Mouse (Mus musculus): Measurements from ENCODE around the gene Lrrc51. TPM values are rescaled to one million over a fixed set of nuclear protein-coding genes. Genes with fewer than 3 reads are reported as not detected.

Lrrc51 gene
- 4.7 TPM for polyA plus RNA-seq (2017; shearing (Covaris generic))

GRCm38 (mm10) chr7:101933751-101934240 lies at the start of gene Lrrc51, which contains the start of gene Numa1:
Gene Lrrc51 (minus strand): TSS chr7:101933895.
Gene Numa1 (plus strand): TSS chr7:101934111.

GRCm38 (mm10) chr7:101906287-101906681 lies 27.4 kb downstream of the Lrrc51 start, which contains the start of gene Tomt:
Gene Tomt (minus strand): TSS chr7:101906359.

GRCm38 (mm10) chr7:101905561-101906286 lies 28.0 kb downstream of the Lrrc51 start, which contains the start of gene Lamtor1:
Gene Lamtor1 (plus strand): TSS chr7:101905904.

GRCm38 (mm10) chr7:101870629-101871028 lies 63.1 kb downstream of the Lrrc51 start, which contains the start of gene Folr1:
Gene Folr1 (minus strand): TSS chr7:101870788.

GRCm38 (mm10) chr7:101863415-101863814 lies 70.3 kb downstream of the Lrrc51 start, which contains the start of gene Anapc15:
Gene Anapc15 (plus strand): TSS chr7:101863715.

Other genes with a start within 250 kb of the Lrrc51 start
- not detected for gene Phox2a, start 115.6 kb downstream of the Lrrc51 start, polyA plus RNA-seq (2017; shearing (Covaris generic))
- gene Inppl1, start 95.7 kb downstream of the Lrrc51 start, polyA plus RNA-seq (2017; shearing (Covaris generic)), result 10.6 TPM
- gene Folr2, start 76.7 kb downstream of the Lrrc51 start, polyA plus RNA-seq (2017; shearing (Covaris generic)), result not detected
- gene Anapc15, start 70.2 kb downstream of the Lrrc51 start, polyA plus RNA-seq (2017; shearing (Covaris generic)), result 43.1 TPM
- not detected for gene Folr1, start 63.1 kb downstream of the Lrrc51 start, polyA plus RNA-seq (2017; shearing (Covaris generic))
- 152 TPM for gene Lamtor1, start 28.0 kb downstream of the Lrrc51 start, polyA plus RNA-seq (2017; shearing (Covaris generic))
- 0.83 TPM for gene Tomt, start 27.5 kb downstream of the Lrrc51 start, polyA plus RNA-seq (2017; shearing (Covaris generic))
- gene Numa1, start 216 bp upstream of the Lrrc51 start, polyA plus RNA-seq (2017; shearing (Covaris generic)), result 255 TPM
- gene Il18bp, start 84.8 kb upstream of the Lrrc51 start, polyA plus RNA-seq (2017; shearing (Covaris generic)), result 5.4 TPM
- gene Rnf121, start 131.6 kb upstream of the Lrrc51 start, polyA plus RNA-seq (2017; shearing (Covaris generic)), result 27.4 TPM
- 28.8 TPM for gene Xndc1, start 131.6 kb upstream of the Lrrc51 start, polyA plus RNA-seq (2017; shearing (Covaris generic))
- 1.5 TPM for gene Xntrpc, start 131.8 kb upstream of the Lrrc51 start, polyA plus RNA-seq (2017; shearing (Covaris generic))
- 0.15 TPM for gene Trpc2, start 149.2 kb upstream of the Lrrc51 start, polyA plus RNA-seq (2017; shearing (Covaris generic))
- gene Art1, start 167.8 kb upstream of the Lrrc51 start, polyA plus RNA-seq (2017; shearing (Covaris generic)), result not detected
- gene Art5, start 175.6 kb upstream of the Lrrc51 start, polyA plus RNA-seq (2017; shearing (Covaris generic)), result 1.4 TPM
- gene Chrna10, start 182.9 kb upstream of the Lrrc51 start, polyA plus RNA-seq (2017; shearing (Covaris generic)), result not detected

Data from inflammation-experienced regulatory T-cells, adult 16 weeks (primary cell).